Mouse (Mus musculus) layer of hippocampus, adult 9-10 months (tissue): Measurements from ENCODE around the gene Gpr152.
A peak's percentile ranks its signal among the peaks of the same experiment; 100 is the strongest.
"Not testable (repeated sequence)": the region's sequence is repeated elsewhere in the genome, so short reads cannot be mapped to it uniquely, and the experiment has no call there.

ENCODE experiments used
- DNase-seq: peaks from one replicate; pipeline ENCODE4 v3.0.0; 2022; ENCODE audit warnings: low spot score

Gene Gpr152

DNA sequence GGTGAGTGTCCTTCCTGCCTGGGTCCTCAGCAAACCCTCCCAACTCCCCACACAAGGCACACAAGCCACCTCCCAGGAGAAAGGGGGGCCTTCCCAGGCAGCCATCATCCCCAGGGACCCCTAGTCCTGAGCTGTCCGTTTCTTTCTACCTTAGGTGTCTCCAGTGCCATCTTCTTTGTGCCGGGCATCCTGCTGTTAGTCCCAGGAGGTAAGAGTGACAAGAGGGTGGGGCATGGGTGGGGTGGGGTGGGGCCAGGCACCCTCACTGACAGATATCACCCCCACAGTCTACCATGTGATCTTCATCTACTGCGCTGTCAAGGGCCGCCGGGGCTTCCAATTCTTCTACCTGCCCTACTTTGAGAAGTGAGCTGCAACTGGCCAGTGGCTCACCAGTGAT is 8.5 kb upstream of the Gpr152 start:
- no peak for DNase-seq

DNA sequence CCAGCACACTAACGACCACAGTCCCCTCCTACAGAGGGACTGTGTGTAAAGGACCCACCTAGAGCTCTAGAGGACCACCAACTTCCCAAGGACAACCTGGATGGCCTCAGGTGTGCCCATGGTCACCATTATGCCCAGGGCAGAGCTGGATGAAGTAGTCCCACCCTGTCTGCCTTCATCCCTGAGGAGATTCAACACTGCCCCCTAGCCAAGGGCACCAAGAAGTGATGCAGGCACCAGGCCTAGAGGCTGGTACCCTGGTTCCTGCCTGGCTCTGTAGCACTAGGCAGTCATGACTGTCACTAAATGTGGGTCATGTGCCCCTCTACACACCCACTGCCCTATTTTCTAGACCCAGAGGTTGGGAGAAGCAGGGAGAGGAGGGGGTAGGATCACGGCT is 7.8 kb upstream of the Gpr152 start:
- no peak for DNase-seq

DNA sequence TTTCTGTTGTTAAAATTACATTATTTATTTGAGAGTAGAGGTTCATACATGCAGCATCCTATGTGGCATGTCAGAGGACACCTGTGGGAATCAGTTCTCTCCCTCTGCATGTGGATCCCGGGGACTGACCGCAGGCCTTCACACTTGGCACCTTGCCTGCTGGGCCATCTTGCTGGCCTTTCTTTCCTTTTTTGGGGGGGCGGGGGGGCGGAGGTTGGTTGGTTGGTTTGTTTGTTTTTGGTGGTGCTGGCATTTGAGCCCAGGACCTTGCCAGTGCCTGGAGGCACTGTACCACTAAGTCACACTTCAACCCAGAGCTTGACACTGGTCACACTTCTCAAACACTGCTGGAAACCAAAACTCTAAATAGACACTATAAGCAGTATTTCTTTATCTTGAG is 5.2 kb upstream of the Gpr152 start:
- DNase-seq: no peak

GRCm38 (mm10) chr19:4135229-4135962 is 4.2 kb upstream of the Gpr152 start:
- DNase-seq: not testable (repeated sequence)

DNA sequence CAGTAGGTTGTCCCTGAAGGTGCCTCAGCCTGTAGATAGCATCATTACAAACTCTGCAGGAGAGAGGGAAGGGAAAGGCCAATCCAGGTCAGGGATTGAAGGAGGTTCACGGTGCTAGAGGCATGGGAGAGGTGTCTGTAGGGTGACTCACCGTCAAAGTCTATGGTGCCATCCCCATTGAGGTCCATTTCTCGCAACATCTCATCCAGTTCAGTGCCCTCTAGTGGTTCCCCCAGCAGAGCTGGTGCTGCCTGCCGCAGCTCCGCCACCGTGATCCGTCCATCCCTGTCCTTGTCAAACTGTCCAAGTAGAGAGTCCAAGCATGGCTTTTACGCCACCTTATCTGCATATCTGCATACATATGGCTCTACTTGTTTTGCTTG is 3.6 kb upstream of the Gpr152 start:
- not testable (repeated sequence) for DNase-seq

GRCm38 (mm10) chr19:4136463-4136862 is 3.1 kb upstream of the Gpr152 start:
- DNase-seq: no peak

DNA sequence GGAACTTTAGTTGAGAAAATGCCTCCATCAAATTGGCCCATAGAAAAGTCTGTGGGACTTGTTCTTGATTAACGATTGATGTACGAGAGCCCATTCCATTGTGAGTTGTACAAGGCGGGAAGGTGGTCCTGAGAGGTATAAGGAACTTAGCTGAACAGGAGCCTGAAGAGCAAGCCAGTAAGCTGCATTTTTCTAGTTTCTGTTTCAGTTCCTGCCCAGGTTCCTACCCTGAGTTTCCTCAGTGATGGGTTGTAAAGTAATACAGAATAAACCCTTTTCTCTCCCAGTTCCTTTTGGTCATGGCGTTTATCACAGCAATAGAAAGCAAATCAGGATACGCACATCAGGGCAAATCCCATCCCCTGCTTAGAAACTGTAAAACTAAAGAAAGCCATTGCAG is 1.7 kb upstream of the Gpr152 start:
- DNase-seq: no peak

GRCm38 (mm10) chr19:4140147-4140546 is 560 bp downstream of the Gpr152 start:
- DNase-seq: no peak

- DNase-seq: no peak
These were observed 3.0 kb downstream of the Gpr152 start for GRCm38 (mm10) chr19:4142416-4143173.

DNA sequence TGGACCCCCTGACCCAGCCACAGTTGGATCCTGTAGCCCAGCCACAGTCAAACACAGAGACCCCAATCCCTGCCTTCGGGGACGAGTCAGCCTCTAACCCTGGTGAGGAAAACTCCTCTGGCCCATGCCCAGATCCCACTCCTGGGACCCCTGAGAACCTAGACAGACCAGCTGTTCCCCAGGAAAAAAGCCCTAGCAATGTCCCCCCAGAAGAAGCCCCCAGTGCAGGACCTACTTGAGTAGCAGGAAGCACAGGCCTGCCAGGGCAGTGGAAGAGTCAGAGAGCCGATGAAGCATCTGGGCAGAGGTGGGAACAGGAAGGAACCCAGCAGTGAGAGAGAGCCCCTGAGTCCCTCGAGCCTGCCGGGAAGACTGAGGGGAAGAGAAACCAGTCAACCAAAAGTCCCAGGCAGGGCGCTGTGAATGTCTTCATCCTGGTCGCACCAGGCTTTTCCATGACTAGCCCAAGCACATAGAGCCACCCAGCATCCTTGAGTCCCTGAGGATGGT is 4.2 kb downstream of the Gpr152 start, which contains the start of gene Cabp4:
Cabp4 (minus strand) TSS at position 275 of the 510 bp plus-strand sequence.
- no peak for DNase-seq

GRCm38 (mm10) chr19:4144550-4145498 is 5.2 kb downstream of the Gpr152 start:
- no peak for DNase-seq

DNA sequence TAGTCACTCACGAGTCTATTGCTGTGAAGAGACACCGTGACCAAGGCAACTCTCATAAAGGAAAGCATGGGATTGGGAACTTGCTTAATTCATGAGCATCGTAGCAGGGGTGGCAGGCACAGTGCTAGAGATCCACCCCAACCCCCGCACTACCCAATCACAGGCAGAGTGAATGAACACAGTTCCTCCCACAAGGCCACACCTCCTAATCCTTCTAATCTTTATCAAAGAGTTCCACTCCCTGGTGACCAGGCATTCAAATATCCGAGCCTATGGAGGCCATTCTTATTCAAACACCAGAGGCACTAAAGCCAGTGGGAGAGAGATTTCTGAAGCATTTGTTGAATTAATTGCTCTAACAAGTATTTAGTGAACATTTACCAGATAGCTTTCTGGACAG is 6.3 kb downstream of the Gpr152 start:
- DNase-seq: no peak

- DNase-seq: no peak
These were observed 6.9 kb downstream of the Gpr152 start for GRCm38 (mm10) chr19:4146366-4147021.

DNA sequence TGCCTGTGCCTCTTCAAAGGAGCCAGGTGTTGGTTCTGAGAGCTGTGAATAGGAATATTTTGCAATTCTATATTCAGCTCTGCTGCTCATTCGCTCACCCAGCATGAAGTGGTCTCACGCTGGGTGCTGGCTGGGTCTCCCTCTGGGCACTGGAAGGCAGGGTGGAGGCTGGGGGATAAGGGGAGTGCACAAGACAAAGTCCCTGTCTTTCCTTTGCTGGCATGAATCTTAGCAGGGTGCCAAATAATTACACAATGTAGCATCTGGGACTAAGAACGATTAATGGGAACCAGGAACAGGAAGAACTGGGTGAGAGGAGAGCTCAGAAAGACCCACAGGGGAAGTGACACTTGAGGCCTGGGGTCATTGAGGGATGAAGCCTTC is 7.4 kb downstream of the Gpr152 start:
- no peak for DNase-seq

DNA sequence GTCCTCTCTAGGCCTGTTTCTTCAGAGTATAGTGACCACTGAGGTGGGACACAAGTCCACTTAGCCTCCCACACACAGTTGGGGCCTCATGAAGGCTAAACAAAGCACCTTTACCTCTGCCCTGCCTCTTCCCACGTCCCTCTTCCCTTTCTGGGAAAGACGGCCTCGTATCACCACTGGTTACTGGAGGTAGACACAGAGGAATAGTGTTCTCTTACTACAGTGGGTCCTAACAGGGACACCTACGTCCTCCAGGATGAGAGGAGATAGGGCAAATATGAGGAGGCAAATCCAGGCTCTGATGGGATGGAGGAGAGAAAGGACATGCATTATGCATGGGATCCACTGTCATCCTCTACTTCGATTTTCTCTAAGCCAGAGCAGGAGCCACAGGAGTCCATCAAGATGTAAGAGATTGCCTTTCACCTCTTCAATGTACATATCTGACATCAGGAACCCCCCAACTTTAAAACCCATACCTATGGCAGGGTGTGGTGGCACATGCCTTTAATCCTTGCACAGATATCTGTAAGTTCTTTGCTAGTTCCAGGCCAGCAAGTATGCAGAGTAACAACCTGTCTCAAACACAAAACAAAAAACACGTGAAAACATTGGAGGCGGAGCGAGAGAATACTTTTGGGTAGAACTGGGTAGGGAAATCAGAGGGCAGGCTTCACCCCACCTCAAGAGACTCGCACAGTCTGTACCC is 8.3 kb downstream of the Gpr152 start:
- no peak for DNase-seq

- DNase-seq: peak; percentile 82
These were observed 8.9 kb downstream of the Gpr152 start, which contains the start of gene Coro1b for GRCm38 (mm10) chr19:4148491-4148806. Coro1b (plus strand) TSS chr19:4148619.

GRCm38 (mm10) chr19:4148819-4149218 is 9.2 kb downstream of the Gpr152 start:
- DNase-seq: no peak

- DNase-seq: no peak
These were observed 9.7 kb downstream of the Gpr152 start for GRCm38 (mm10) chr19:4149283-4149682.

DNA sequence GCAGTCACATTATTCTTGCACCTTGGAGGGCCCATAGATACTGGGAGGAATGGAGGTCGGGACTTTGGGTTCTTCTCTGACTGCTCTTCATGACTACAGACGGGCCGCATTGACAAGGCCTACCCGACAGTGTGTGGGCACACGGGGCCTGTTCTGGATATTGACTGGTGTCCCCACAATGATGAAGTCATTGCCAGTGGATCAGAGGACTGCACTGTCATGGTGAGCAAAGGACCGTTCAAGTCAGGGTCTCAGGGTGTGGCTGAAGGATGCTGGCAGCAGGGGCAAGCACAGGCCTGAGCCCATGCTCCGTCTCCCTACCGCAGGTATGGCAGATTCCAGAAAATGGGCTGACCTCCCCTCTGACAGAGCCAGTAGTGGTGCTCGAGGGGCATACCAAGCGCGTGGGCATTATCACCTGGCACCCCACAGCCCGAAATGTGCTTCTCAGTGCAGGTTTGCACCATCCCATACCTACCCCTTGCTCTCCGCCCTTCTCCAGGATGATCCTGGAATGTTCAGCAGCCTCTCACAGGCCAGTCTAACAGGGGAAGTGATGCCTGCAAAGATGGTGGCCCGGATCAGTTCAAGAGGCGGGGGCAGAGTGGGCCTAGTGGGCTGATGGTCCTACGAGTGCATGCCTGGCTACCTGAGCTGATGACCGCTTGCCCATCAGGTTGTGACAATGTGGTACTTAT is 10.3 kb downstream of the Gpr152 start:
- no peak for DNase-seq
